Comparison of ENCODE assay signal across 14 mouse cellular contexts in genomic region chr9:121345427-121346130, GRCm38 (mm10). TPM values are rescaled to one million over a fixed set of nuclear protein-coding genes. Genes with fewer than 3 reads are reported as not detected.
DNase-seq lines count a peak whose midpoint lies in the region; ATAC-seq and TF ChIP-seq lines count a peak whose summit lies in the region.
"Had no signal": no experiment of that assay in that cellular context is flagged by ENCODE, and none has a peak within 500 bp of the region (broad histone marks: within the 10 kb centered on the region; RNA-seq: fewer than 3 reads in every experiment).

No protein-coding gene starts in this region.

- no peak for ATAC-seq in forebrain, embryonic 11.5 days (replicated peaks; ENCODE audit: low FRiP score)
- ATAC-seq in heart, embryonic 14.5 days (ENCODE audit: insufficient number of reproducible peaks, insufficient read depth, low FRiP score, low read depth) = peak; percentile 69
- ATAC-seq in kidney, postnatal 0 days (replicated peaks; ENCODE audit: low FRiP score, low read depth) = peak; percentile 73
- ATAC-seq in granulocyte monocyte progenitor cell, adult 5-6 weeks (replicated peaks; ENCODE audit: poor library complexity, severe bottlenecking) = no peak
- no peak for ATAC-seq in midbrain, embryonic 15.5 days (replicated peaks)

- TF ChIP-seq CTCF in kidney, postnatal 0 days (IDR thresholded peaks at IDR 0.05; ENCODE audit: low read depth) = no peak

- 93% methylated on average over 15 of the region's 15 CpGs for WGBS in forebrain, embryonic 10.5 days
- 92% methylated on average over 15 of the region's 15 CpGs for WGBS in forebrain, embryonic 11.5 days
- 44% methylated on average over 15 of the region's 15 CpGs for WGBS in heart, embryonic 14.5 days
- 79% methylated on average over 15 of the region's 15 CpGs for whole genome bisulfite sequencing in kidney, postnatal 0 days
- 91% methylated on average over 15 of the region's 15 CpGs for WGBS in hindbrain, embryonic 10.5 days
- 93% methylated on average over 15 of the region's 15 CpGs for WGBS in midbrain, embryonic 15.5 days

- no peaks in the 10 kb centered on the region for H3K27me3 ChIP-seq in forebrain, embryonic 10.5 days (ENCODE audit: poor library complexity, severe bottlenecking)
- no peaks in the 10 kb centered on the region for H3K27me3 ChIP-seq in forebrain, embryonic 11.5 days (ENCODE audit: control insufficient read depth, insufficient read depth, low read length)
- H3K27me3 ChIP-seq in heart, embryonic 14.5 days (ENCODE audit: control insufficient read depth, insufficient read depth, low read length) = no peaks in the 10 kb centered on the region
- no peaks in the 10 kb centered on the region for H3K27me3 ChIP-seq in kidney, postnatal 0 days (ENCODE audit: insufficient read depth, low read length)
- no peaks in the 10 kb centered on the region for H3K27me3 ChIP-seq in hindbrain, embryonic 10.5 days (ENCODE audit: insufficient read depth, poor library complexity, severe bottlenecking)
- no peaks in the 10 kb centered on the region for H3K27me3 ChIP-seq in midbrain, embryonic 15.5 days (replicated peaks)
- H3K27me3 ChIP-seq: limb, embryonic 12.5 days; stomach, embryonic 15.5 days had no signal

- H3K4me1 ChIP-seq in forebrain, embryonic 10.5 days = peaks cover 85% of the 10 kb centered on the region
- H3K4me1 ChIP-seq in forebrain, embryonic 11.5 days (replicated peaks; ENCODE audit: control insufficient read depth, insufficient read depth, low read length) = peaks cover 19% of the 10 kb centered on the region
- peaks cover 46 to 80% of the 10 kb centered on the region in 2 experiments for H3K4me1 ChIP-seq in heart, embryonic 14.5 days (ENCODE audit: control insufficient read depth in 2 of 2, insufficient read depth in 2 of 2, low read length in 2 of 2)
- peaks cover 10% of the 10 kb centered on the region; the same call in 1 of the 2 replicates for H3K4me1 ChIP-seq in kidney, postnatal 0 days (replicated peaks; ENCODE audit: insufficient read depth, low read length)
- H3K4me1 ChIP-seq in hindbrain, embryonic 10.5 days (replicated peaks) = peaks cover 72% of the 10 kb centered on the region
- peaks cover 14% of the 10 kb centered on the region for H3K4me1 ChIP-seq in midbrain, embryonic 15.5 days

- H3K27ac ChIP-seq in forebrain, embryonic 10.5 days = peak overlapping the region; percentile 60; the same call in 1 of the 2 replicates
- H3K27ac ChIP-seq in forebrain, embryonic 11.5 days (ENCODE audit: low read depth, low read length) = no peak overlapping the region
- H3K27ac ChIP-seq in heart, embryonic 14.5 days (replicated peaks in 1 of 2; ENCODE audit: control insufficient read depth in 1 of 2, insufficient read depth in 1 of 2, low read depth in 2 of 2, low read length in 2 of 2) = peak overlapping the region; percentile 77 to 95
- peak overlapping the region; percentile 31; the same call in 1 of the 2 replicates for H3K27ac ChIP-seq in kidney, postnatal 0 days
- H3K27ac ChIP-seq in hindbrain, embryonic 10.5 days = no peak overlapping the region
- H3K27ac ChIP-seq in midbrain, embryonic 15.5 days = no peak overlapping the region
- H3K27ac ChIP-seq: limb, embryonic 12.5 days; stomach, embryonic 15.5 days had no signal

- no peak for DNase-seq in forebrain, embryonic 10.5 days (ENCODE audit: extremely low spot score, low spot score)
- DNase-seq in forebrain, embryonic 11.5 days (ENCODE audit: low spot score) = no peak
- peak; percentile 81 for DNase-seq in brain, adult 2 months (ENCODE audit: low read depth, low spot score)
- DNase-seq in kidney, postnatal 0 days (ENCODE audit: low spot score) = no peak
- no peak for DNase-seq in hindbrain, embryonic 10.5 days (ENCODE audit: low spot score)
- DNase-seq: adrenal gland, postnatal 36 days; cerebellum, adult 18-20 months; gastrocnemius, postnatal 10 days; thymus, postnatal 36 days had no signal

- H3K4me2 ChIP-seq in forebrain, embryonic 11.5 days (ENCODE audit: low read depth, low read length, severe bottlenecking) = no peak overlapping the region
- H3K4me2 ChIP-seq in heart, embryonic 14.5 days (ENCODE audit: low read length) = peak overlapping the region; percentile 17; the same call in 1 of the 2 replicates
- H3K4me2 ChIP-seq in kidney, postnatal 0 days (ENCODE audit: low read length) = no peak overlapping the region
- no peak overlapping the region for H3K4me2 ChIP-seq in midbrain, embryonic 15.5 days
- H3K4me2 ChIP-seq: limb, embryonic 12.5 days; stomach, embryonic 15.5 days had no signal

- H3K36me3 ChIP-seq in forebrain, embryonic 10.5 days (replicated peaks) = peaks cover 35% of the 10 kb centered on the region
- no peaks in the 10 kb centered on the region for H3K36me3 ChIP-seq in forebrain, embryonic 11.5 days (ENCODE audit: control insufficient read depth, insufficient read depth, low read length)
- H3K36me3 ChIP-seq in heart, embryonic 14.5 days (ENCODE audit: control insufficient read depth, insufficient read depth, low read length) = peaks cover 4% of the 10 kb centered on the region; the same call in 1 of the 2 replicates
- no peaks in the 10 kb centered on the region for H3K36me3 ChIP-seq in kidney, postnatal 0 days (ENCODE audit: insufficient read depth, low read length)
- H3K36me3 ChIP-seq in hindbrain, embryonic 10.5 days = peaks cover 22% of the 10 kb centered on the region
- H3K36me3 ChIP-seq in midbrain, embryonic 15.5 days (replicated peaks) = no peaks in the 10 kb centered on the region
- H3K36me3 ChIP-seq: limb, embryonic 12.5 days; stomach, embryonic 15.5 days had no signal

- H3K9ac ChIP-seq in forebrain, embryonic 11.5 days (ENCODE audit: low read length) = no peak overlapping the region
- peak overlapping the region; percentile 39; the same call in 1 of the 2 replicates for H3K9ac ChIP-seq in heart, embryonic 14.5 days (ENCODE audit: low read length)
- no peak overlapping the region for H3K9ac ChIP-seq in kidney, postnatal 0 days (ENCODE audit: low read depth, low read length)
- no peak overlapping the region for H3K9ac ChIP-seq in midbrain, embryonic 15.5 days
- H3K9ac ChIP-seq: limb, embryonic 12.5 days; stomach, embryonic 15.5 days had no signal

- no peak overlapping the region for H3K4me3 ChIP-seq in forebrain, embryonic 10.5 days
- H3K4me3 ChIP-seq in forebrain, embryonic 11.5 days (ENCODE audit: low read depth, low read length) = no peak overlapping the region
- no peak overlapping the region for H3K4me3 ChIP-seq in heart, embryonic 14.5 days (ENCODE audit: control insufficient read depth in 1 of 2, insufficient read depth in 1 of 2, low read depth in 1 of 2, low read length in 2 of 2)
- no peak overlapping the region for H3K4me3 ChIP-seq in kidney, postnatal 0 days (replicated peaks; ENCODE audit: low read depth, low read length)
- no peak overlapping the region for H3K4me3 ChIP-seq in hindbrain, embryonic 10.5 days
- no peak overlapping the region for H3K4me3 ChIP-seq in midbrain, embryonic 15.5 days
- H3K4me3 ChIP-seq: limb, embryonic 12.5 days; stomach, embryonic 15.5 days had no signal

- no peaks in the 10 kb centered on the region for H3K9me3 ChIP-seq in forebrain, embryonic 10.5 days
- no peaks in the 10 kb centered on the region for H3K9me3 ChIP-seq in forebrain, embryonic 11.5 days (ENCODE audit: control insufficient read depth, low read length)
- H3K9me3 ChIP-seq in heart, embryonic 14.5 days (ENCODE audit: control insufficient read depth, low read length) = no peaks in the 10 kb centered on the region
- no peaks in the 10 kb centered on the region for H3K9me3 ChIP-seq in kidney, postnatal 0 days (replicated peaks; ENCODE audit: low read length)
- no peaks in the 10 kb centered on the region for H3K9me3 ChIP-seq in hindbrain, embryonic 10.5 days
- no peaks in the 10 kb centered on the region for H3K9me3 ChIP-seq in midbrain, embryonic 15.5 days
- H3K9me3 ChIP-seq: limb, embryonic 12.5 days; stomach, embryonic 15.5 days had no signal

RNA-seq across cellular contexts. Expression of gene Trak1, which starts 48.3 kb away (rescaled TPM):
- polyA plus RNA-seq in forebrain, embryonic 10.5 days (2016; fragmentation: Nextera tagmentation; extraction: Ambion mirVana) = 24.7 and 27.4 TPM in 2 replicates
- 33.5 and 36.4 TPM in 2 replicates for polyA plus RNA-seq in forebrain, embryonic 11.5 days (2014; fragmentation: Nextera tagmentation; extraction: Ambion mirVana)
- 41.3 and 42.1 TPM in 2 replicates for polyA plus RNA-seq in heart, embryonic 14.5 days (2014; fragmentation: Nextera tagmentation; extraction: Ambion mirVana)
- polyA plus RNA-seq in kidney, postnatal 0 days (2015; fragmentation: Nextera tagmentation; extraction: Ambion mirVana) = 11.6 and 13.0 TPM in 2 replicates
- 24.1 and 33.1 TPM in 2 replicates for polyA plus RNA-seq in hindbrain, embryonic 10.5 days (2016; fragmentation: Nextera tagmentation; extraction: Ambion mirVana)
- 29.7 and 42.5 TPM in 2 replicates for total RNA-seq in granulocyte monocyte progenitor cell, adult 5-6 weeks (2014; fragmentation: Nextera tagmentation)
- total RNA-seq in granulocyte monocyte progenitor cell, adult 5-6 weeks (2017) = 15.9 and 25.3 TPM in 2 replicates
- 60.7 and 61.2 TPM in 2 replicates for polyA plus RNA-seq in midbrain, embryonic 15.5 days (2015; fragmentation: Nextera tagmentation; extraction: Ambion mirVana)

Comparison
In these comparisons a context has a peak if more than half of its experiments do, and no peak if none do; other contexts are left out.
1. H3K27ac ChIP-seq: peak in forebrain, embryonic 10.5 days (single experiment), heart, embryonic 14.5 days (2 of 2) and kidney, postnatal 0 days (single experiment); none in forebrain, embryonic 11.5 days (single experiment), hindbrain, embryonic 10.5 days (single experiment) and midbrain, embryonic 15.5 days (single experiment).
2. ATAC-seq: peak in heart, embryonic 14.5 days (single experiment) and kidney, postnatal 0 days (single experiment); none in forebrain, embryonic 11.5 days (single experiment), granulocyte monocyte progenitor cell, adult 5-6 weeks (single experiment) and midbrain, embryonic 15.5 days (single experiment).